Mouse (Mus musculus): ENCODE results near the gene CN725425. TPM values are rescaled to one million over a fixed set of nuclear protein-coding genes. Genes with fewer than 3 reads are reported as not detected.

The CN725425 gene
- polyA plus RNA-seq, 1 experiment from 2014 or later, result not detected

DNA sequence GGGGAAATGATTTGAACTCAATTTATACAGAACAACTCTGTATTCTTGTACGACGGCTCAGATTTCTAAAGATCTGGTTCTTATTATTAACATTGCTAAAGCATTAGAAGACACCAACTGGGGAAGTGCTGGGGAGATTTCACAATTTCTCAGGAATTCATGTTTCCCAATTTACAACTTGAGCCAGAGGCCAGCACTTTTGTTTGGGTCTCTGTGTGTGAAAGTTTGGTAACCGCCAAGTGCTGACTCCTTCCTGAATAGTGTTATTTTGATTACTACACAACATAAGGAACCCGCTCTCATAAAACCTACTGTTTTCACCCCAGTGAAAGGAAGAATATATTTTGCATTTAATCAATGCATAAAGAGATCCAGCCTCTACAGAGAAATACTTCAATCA is 27.1 kb upstream of the CN725425 start:
- H3K27ac ChIP-seq (ENCODE audit: low read length), result no peak overlapping the region
- no peak overlapping the region for H3K4me2 ChIP-seq (ENCODE audit: low read depth, low read length)
- no peak for ATAC-seq (replicated peaks; ENCODE audit: extremely low read depth, insufficient read depth, low FRiP score)
- no peak overlapping the region for H3K4me3 ChIP-seq (ENCODE audit: low read length)
- no peak overlapping the region for H3K9ac ChIP-seq (ENCODE audit: low read length)
- no peaks in the 10 kb centered on the region for H3K4me1 ChIP-seq (ENCODE audit: control insufficient read depth, insufficient read depth, low read length)
- no peaks in the 10 kb centered on the region for H3K36me3 ChIP-seq (ENCODE audit: control insufficient read depth, insufficient read depth)
- no peaks in the 10 kb centered on the region for H3K9me3 ChIP-seq (replicated peaks; ENCODE audit: control insufficient read depth, low read length)
- no peaks in the 10 kb centered on the region for H3K27me3 ChIP-seq (ENCODE audit: control insufficient read depth, insufficient read depth, low read length)
- 71% methylated on average over 4 of the region's 4 CpGs for WGBS

DNA sequence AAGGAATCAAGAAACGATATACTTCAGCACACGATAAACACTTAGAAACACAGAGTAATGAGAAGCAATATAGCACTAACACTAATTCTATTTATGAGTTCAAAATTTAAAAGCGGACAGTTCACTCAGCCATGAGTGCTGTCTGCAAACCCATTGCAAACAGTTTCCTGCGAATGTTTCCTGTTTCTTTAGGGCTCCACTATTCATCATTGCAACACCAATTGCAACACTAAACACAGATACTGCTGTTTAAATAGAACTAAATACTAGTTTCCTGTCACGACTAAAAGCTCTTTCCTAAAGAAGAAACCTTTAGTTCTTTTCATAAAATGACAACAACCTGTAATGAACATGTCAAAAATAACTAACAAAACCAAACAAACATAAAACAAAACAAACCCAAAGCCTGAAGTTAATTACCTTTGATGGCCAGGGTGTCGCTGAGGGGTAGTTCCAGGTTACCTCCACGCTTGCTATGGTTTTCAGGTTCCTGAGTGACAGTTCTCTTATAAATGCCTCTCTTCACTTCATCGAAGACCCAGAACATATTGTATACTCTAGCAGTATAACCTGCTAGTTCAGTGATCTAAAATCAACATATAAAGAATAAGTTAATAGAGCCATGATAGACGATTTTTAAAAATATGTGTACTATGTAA is 20.5 kb upstream of the CN725425 start:
- WGBS, result 72% methylated on average over 9 of the region's 9 CpGs
- no peak overlapping the region for H3K4me3 ChIP-seq (ENCODE audit: low read length)
- H3K9ac ChIP-seq (ENCODE audit: low read length), result no peak overlapping the region
- H3K36me3 ChIP-seq (ENCODE audit: control insufficient read depth, insufficient read depth), result no peaks in the 10 kb centered on the region
- H3K27ac ChIP-seq (ENCODE audit: low read length), result no peak overlapping the region
- ATAC-seq (replicated peaks; ENCODE audit: extremely low read depth, insufficient read depth, low FRiP score), result no peak
- no peaks in the 10 kb centered on the region for H3K4me1 ChIP-seq (ENCODE audit: control insufficient read depth, insufficient read depth, low read length)
- H3K27me3 ChIP-seq (ENCODE audit: control insufficient read depth, insufficient read depth, low read length), result no peaks in the 10 kb centered on the region
- H3K4me2 ChIP-seq (ENCODE audit: low read depth, low read length), result no peak overlapping the region
- H3K9me3 ChIP-seq (replicated peaks; ENCODE audit: control insufficient read depth, low read length), result no peaks in the 10 kb centered on the region

DNA sequence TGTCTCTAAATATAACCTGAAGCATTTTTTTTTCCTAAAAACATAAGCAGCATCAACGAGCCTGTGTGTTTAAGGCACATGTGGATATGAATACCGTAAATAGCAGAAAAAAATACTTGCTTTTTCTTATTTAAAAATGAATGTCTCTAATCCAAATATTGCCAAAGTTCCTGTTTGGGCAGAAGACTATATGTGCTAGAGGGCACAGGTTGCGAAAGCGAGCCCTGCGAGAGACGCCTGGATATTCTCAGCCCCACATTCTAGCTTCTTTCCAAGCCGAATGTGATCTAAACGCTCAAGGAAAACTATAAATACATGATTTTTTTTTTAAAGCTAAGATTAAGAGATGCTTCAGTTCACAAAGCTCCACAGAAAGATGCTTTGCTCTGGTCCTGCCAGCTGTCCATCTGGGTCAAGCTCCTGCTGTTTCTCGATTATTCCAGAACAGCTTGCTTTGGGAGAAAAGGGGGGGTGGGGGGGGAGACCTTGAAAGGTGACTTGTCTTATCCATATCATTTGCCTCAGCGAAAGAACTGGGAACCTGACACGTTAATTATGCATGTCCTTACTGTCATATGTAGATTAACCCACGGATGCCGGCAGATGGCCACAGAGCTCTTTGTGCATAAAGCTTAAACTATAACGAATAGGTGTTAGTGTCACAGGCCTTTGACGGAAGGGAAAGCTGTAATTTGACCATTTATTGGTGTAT is 19.2 kb upstream of the CN725425 start:
- WGBS, result 72% methylated on average over 15 of the region's 15 CpGs
- ATAC-seq (replicated peaks; ENCODE audit: extremely low read depth, insufficient read depth, low FRiP score), result no peak

DNA sequence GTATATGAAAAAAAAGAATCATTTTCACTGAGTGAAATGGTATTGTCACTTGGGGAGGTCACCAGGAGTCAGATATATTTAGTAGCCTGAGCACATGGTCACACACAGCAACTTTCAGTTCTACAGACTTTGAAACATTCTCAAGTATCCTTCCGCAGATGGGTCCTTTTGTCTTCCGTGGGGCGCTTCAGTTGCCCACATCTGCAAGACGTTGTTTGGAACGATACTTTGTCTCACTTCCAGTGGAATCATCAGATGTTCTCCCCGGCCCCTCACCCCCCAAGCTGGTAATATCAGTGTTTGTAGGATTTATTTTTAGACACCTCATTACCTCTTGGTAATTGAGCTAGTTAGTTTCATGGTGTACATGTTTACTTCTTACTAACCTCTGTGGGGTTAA is 12.9 kb upstream of the CN725425 start:
- Histone ChIP-seq H3K27ac (ENCODE audit: low read length) (no peak overlapping the region), H3K9ac (ENCODE audit: low read length) (no peak overlapping the region), H3K36me3 (ENCODE audit: control insufficient read depth, insufficient read depth) (no peaks in the 10 kb centered on the region), H3K4me3 (ENCODE audit: low read length) (no peak overlapping the region), H3K4me1 (ENCODE audit: control insufficient read depth, insufficient read depth, low read length) (peaks cover 2% of the 10 kb centered on the region; the same call in 1 of the 2 replicates), H3K4me2 (ENCODE audit: low read depth, low read length) (no peak overlapping the region), H3K9me3 (replicated peaks; ENCODE audit: control insufficient read depth, low read length) (no peaks in the 10 kb centered on the region), H3K27me3 (ENCODE audit: control insufficient read depth, insufficient read depth, low read length) (no peaks in the 10 kb centered on the region)
- no peak for ATAC-seq (replicated peaks; ENCODE audit: extremely low read depth, insufficient read depth, low FRiP score)
- 65% methylated on average over 6 of the region's 6 CpGs for WGBS

More for the DNA sequence above, 19.2 kb upstream of the CN725425 start:
- H3K9me3 ChIP-seq (replicated peaks; ENCODE audit: control insufficient read depth, low read length), result no peaks in the 10 kb centered on the region
- H3K4me3 ChIP-seq (ENCODE audit: low read length), result no peak overlapping the region
- no peak overlapping the region for H3K4me2 ChIP-seq (ENCODE audit: low read depth, low read length)
- H3K9ac ChIP-seq (ENCODE audit: low read length), result no peak overlapping the region
- no peak overlapping the region for H3K27ac ChIP-seq (ENCODE audit: low read length)
- H3K4me1 ChIP-seq (ENCODE audit: control insufficient read depth, insufficient read depth, low read length), result no peaks in the 10 kb centered on the region
- H3K36me3 ChIP-seq (ENCODE audit: control insufficient read depth, insufficient read depth), result no peaks in the 10 kb centered on the region
- H3K27me3 ChIP-seq (ENCODE audit: control insufficient read depth, insufficient read depth, low read length), result no peaks in the 10 kb centered on the region

DNA sequence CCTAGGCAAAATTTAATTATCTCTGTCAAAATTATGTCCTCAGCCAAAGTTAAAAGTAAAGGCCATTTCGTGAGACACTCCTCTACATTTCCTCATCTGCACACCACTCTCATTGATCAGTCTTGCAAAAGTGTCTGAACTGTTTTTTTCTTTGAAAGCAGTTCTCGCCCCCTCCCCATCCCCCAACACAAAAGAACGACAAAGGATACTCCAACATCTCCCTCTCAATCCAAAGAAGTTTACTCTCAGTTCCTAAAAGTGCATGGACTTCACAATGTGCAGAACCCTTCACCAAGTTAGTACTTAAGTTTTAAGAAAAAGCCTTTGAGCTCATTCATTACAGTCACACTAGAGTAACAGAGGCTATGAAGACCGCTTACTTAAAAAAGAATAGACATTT is 9.3 kb upstream of the CN725425 start:
- no peaks in the 10 kb centered on the region for H3K9me3 ChIP-seq (replicated peaks; ENCODE audit: control insufficient read depth, low read length)
- WGBS, result 50% methylated on average over 4 of the region's 4 CpGs
- H3K4me3 ChIP-seq (ENCODE audit: low read length), result no peak overlapping the region
- H3K36me3 ChIP-seq (ENCODE audit: control insufficient read depth, insufficient read depth), result no peaks in the 10 kb centered on the region
- no peak for ATAC-seq (replicated peaks; ENCODE audit: extremely low read depth, insufficient read depth, low FRiP score)
- no peaks in the 10 kb centered on the region for H3K27me3 ChIP-seq (ENCODE audit: control insufficient read depth, insufficient read depth, low read length)
- H3K4me1 ChIP-seq (ENCODE audit: control insufficient read depth, insufficient read depth, low read length), result peaks cover 4% of the 10 kb centered on the region; the same call in 1 of the 2 replicates
- peak overlapping the region; percentile 76 for H3K4me2 ChIP-seq (ENCODE audit: low read depth, low read length)
- H3K9ac ChIP-seq (ENCODE audit: low read length), result no peak overlapping the region
- no peak overlapping the region for H3K27ac ChIP-seq (ENCODE audit: low read length)

DNA sequence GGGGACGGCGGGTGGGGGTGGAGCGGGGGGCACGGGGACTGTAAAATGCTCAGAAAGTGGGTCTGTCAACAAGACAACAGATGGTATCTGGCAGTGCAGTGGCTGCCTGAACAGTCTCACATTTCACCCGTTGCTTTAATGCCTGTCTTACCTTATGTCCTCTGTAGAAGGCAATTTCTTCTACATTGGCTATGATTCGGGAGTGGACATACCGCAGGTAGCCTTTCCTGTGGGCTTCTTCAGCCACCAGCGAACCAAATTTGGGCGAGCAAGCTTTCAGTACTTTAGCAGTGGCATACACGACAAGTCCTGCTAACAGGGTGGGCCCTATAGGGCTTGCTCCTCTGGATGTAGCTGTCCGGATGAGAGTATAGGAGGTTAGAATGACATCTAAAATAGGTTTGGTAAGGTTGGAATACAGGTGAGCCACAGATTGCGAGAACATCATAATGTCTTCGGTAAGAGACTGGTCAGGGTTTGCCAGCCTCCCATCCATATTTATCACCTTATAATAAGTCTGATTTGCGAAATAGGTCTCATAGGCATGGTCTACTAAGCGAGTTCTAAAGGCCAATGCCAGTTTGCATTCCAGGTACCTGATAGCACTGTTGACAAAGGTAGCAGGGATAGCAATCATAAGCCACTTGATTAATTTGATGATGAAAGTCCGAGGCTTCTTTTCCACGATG is 8.6 kb upstream of the CN725425 start:
- H3K9ac ChIP-seq (ENCODE audit: low read length), result no peak overlapping the region
- WGBS, result 53% methylated on average over 17 of the region's 17 CpGs
- no peak for ATAC-seq (replicated peaks; ENCODE audit: extremely low read depth, insufficient read depth, low FRiP score)

DNA sequence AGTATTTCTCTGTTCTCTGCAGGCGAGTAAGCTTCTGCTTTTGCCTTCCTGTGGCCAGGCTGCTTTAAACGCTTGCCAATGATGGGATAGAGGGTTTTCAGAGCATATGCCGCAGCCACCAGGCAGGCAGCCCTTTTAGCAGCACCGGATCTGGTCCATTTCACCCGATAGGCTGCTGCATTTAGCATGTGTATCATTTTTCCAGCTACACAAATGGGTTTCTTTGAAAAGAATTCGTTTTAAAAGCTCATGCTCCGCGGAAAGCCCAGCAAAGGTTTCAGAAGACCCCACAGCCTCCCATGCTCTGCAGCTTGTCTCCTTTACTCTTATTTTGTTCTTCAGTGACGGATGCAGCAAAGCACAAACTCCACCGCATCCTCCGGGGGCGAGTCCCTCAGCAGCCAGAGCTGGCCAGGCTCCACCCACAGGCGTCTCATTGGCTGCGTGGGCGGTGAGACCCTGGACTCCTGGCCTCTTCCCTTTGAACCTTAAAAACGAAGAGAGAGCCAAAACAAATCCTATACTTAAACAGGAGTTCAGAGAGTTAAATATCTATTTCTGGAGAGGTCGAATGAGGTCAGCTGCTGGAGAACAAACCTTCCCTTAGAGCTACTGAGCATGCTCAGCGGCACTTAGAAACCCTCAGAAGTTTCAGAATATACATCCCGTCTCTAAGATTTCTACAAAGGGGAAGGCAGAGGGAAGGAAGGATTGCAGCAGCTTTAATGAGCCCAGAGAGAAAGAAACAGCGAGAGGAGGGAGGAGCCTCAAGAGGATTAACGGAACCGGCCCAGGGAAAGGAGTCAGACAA is 7.7 kb upstream of the CN725425 start, which contains the start of gene Abcd2:
TSS of gene Abcd2 (minus strand) at position 388 of the 811 bp plus-strand sequence.
- ATAC-seq (replicated peaks; ENCODE audit: extremely low read depth, insufficient read depth, low FRiP score), result peak; percentile 76
- H3K4me2 ChIP-seq (ENCODE audit: low read depth, low read length), result peak within 1 kb of the TSS; percentile 76
- peak within 1 kb of the TSS; percentile 59 for H3K4me3 ChIP-seq (ENCODE audit: low read length)
- peaks cover 4% of the 10 kb centered on the region; the same call in 1 of the 2 replicates for H3K4me1 ChIP-seq (ENCODE audit: control insufficient read depth, insufficient read depth, low read length)
- no peaks in the 10 kb centered on the region for H3K36me3 ChIP-seq (ENCODE audit: control insufficient read depth, insufficient read depth)
- no peaks in the 10 kb centered on the region for H3K27me3 ChIP-seq (ENCODE audit: control insufficient read depth, insufficient read depth, low read length)
- H3K27ac ChIP-seq (ENCODE audit: low read length), result peak within 1 kb of the TSS; percentile 56
- under 1% methylated on average over 22 of the region's 22 CpGs for WGBS
- peak within 1 kb of the TSS; percentile 53 for H3K9ac ChIP-seq (ENCODE audit: low read length)
- no peaks in the 10 kb centered on the region for H3K9me3 ChIP-seq (replicated peaks; ENCODE audit: control insufficient read depth, low read length)

More for the DNA sequence above, 8.6 kb upstream of the CN725425 start:
- Histone ChIP-seq H3K9me3 (replicated peaks; ENCODE audit: control insufficient read depth, low read length) (no peaks in the 10 kb centered on the region), H3K27ac (ENCODE audit: low read length) (no peak overlapping the region), H3K4me3 (ENCODE audit: low read length) (peak overlapping the region; percentile 59), H3K27me3 (ENCODE audit: control insufficient read depth, insufficient read depth, low read length) (no peaks in the 10 kb centered on the region), H3K4me2 (ENCODE audit: low read depth, low read length) (peak overlapping the region; percentile 76), H3K36me3 (ENCODE audit: control insufficient read depth, insufficient read depth) (no peaks in the 10 kb centered on the region), H3K4me1 (ENCODE audit: control insufficient read depth, insufficient read depth, low read length) (peaks cover 4% of the 10 kb centered on the region; the same call in 1 of the 2 replicates)

DNA sequence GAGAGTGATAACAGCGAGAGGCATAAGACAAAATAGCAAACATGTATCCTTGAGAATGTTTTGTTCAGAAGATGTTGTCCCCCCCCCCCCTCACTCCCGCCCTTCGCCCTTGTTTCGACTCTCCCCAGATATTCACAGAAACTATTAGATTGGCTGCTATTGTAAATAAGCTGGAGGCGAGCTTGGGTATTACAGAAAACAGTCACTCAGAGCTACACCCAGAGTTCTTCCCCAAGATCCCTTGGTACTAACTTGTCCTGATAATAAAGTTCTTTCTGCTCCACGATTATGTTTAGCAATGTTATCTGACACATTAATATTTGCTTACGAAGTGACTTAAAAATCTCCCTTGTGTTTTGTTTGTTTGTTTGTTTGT is 7.1 kb upstream of the CN725425 start:
- H3K4me2 ChIP-seq (ENCODE audit: low read depth, low read length), result peak overlapping the region; percentile 76
- peaks cover 4% of the 10 kb centered on the region; the same call in 1 of the 2 replicates for H3K4me1 ChIP-seq (ENCODE audit: control insufficient read depth, insufficient read depth, low read length)
- H3K27me3 ChIP-seq (ENCODE audit: control insufficient read depth, insufficient read depth, low read length), result no peaks in the 10 kb centered on the region
- H3K27ac ChIP-seq (ENCODE audit: low read length), result peak overlapping the region; percentile 56
- peak overlapping the region; percentile 59 for H3K4me3 ChIP-seq (ENCODE audit: low read length)
- no peaks in the 10 kb centered on the region for H3K36me3 ChIP-seq (ENCODE audit: control insufficient read depth, insufficient read depth)
- peak overlapping the region; percentile 53 for H3K9ac ChIP-seq (ENCODE audit: low read length)
- WGBS, result 12% methylated on average over 7 of the region's 7 CpGs
- H3K9me3 ChIP-seq (replicated peaks; ENCODE audit: control insufficient read depth, low read length), result no peaks in the 10 kb centered on the region
- ATAC-seq (replicated peaks; ENCODE audit: extremely low read depth, insufficient read depth, low FRiP score), result peak; percentile 45; the same call in 1 of the 2 replicates

Data from heart, embryonic 16.5 days (tissue).